Mouse (Mus musculus) kidney, adult 2 months (tissue): Measurements from ENCODE around the gene Nell2.

Source experiments
- CTCF ChIP-seq: fragments of 200-500 bp; conservative IDR thresholded peaks from 2 replicates; pipeline ENCODE4 v1.5.1; 2011; ENCODE audit warnings: low read depth, mild to moderate bottlenecking, control low read depth, low read length, moderate library complexity, mixed read lengths; ENCODE audit not compliant: insufficient read depth, insufficient read length
- POLR2A ChIP-seq: fragments of 200-500 bp; IDR thresholded peaks from one replicate; pipeline ENCODE4 v1.6.1; 2011; ENCODE audit warnings: low read depth, low read length, control low read depth

GRCm38 (mm10) chr15:95289047-95289446 is 239.3 kb downstream of the Nell2 start:
- no peak for TF ChIP-seq POLR2A
- TF ChIP-seq CTCF = no peak
